Mouse (Mus musculus) midbrain, embryonic 11.5 days (tissue): ENCODE data around the gene Jrkl. TPM values are rescaled to one million over a fixed set of nuclear protein-coding genes. Genes with fewer than 3 reads are reported as not detected.

Experiments
- ATAC-seq: fragments of 200-750 bp; cut with Nextera tagmentation; 2 replicates; pipeline ENCODE4 v1.8.0; 2017; ENCODE audit warnings: moderate TSS enrichment, moderate library complexity; ENCODE audit not compliant: low FRiP score
- DNase-seq: peaks from one replicate; pipeline ENCODE4 v3.0.0; 2015; ENCODE audit warnings: low spot score; ENCODE audit errors: missing footprints
- H3K27ac ChIP-seq: fragments of 300-500 bp; sonication (generic); 2 replicates; pipeline ENCODE4 v1.5.1; 2014; ENCODE audit warnings: low read depth, low read length
- H3K27me3 ChIP-seq: fragments of 300-500 bp; sonication (generic); 2 replicates; pipeline ENCODE4 v1.6.1; 2014; ENCODE audit warnings: mild to moderate bottlenecking, low read length, moderate library complexity, mixed read lengths; ENCODE audit not compliant: control insufficient read depth, insufficient read depth
- H3K36me3 ChIP-seq: fragments of 300-500 bp; sonication (generic); 2 replicates; pipeline ENCODE4 v1.6.1; 2014; ENCODE audit warnings: mild to moderate bottlenecking, low read length, moderate library complexity, mixed read lengths; ENCODE audit not compliant: control insufficient read depth, insufficient read depth
- H3K4me1 ChIP-seq: fragments of 300-500 bp; sonication (generic); 2 replicates; pipeline ENCODE4 v1.6.1; 2014; ENCODE audit warnings: low read length; ENCODE audit not compliant: control insufficient read depth, insufficient read depth
- H3K4me2 ChIP-seq: fragments of 300-500 bp; sonication (generic); 2 replicates; pipeline ENCODE4 v1.6.1; 2014; ENCODE audit warnings: mild to moderate bottlenecking, moderate library complexity
- H3K4me3 ChIP-seq: fragments of 300-500 bp; sonication (generic); 2 replicates; pipeline ENCODE4 v1.5.1; 2014; ENCODE audit warnings: low read depth, low read length
- H3K9ac ChIP-seq: fragments of 300-500 bp; sonication (generic); 2 replicates; pipeline ENCODE4 v1.6.1; 2014; ENCODE audit warnings: low read length
- H3K9me3 ChIP-seq: fragments of 300-500 bp; sonication (generic); 2 replicates; pipeline ENCODE4 v1.6.1; 2016; ENCODE audit warnings: low read length; ENCODE audit not compliant: control insufficient read depth
- WGBS: fragments of 180-500 bp; shearing (Covaris S2); extraction: QIAGEN DNeasy Blood & Tissue Kit; methylation state at CpG from one replicate; pipeline ENCODE4 v1.1.7; 2014; 5-methylcytosine and 5-hydroxymethylcytosine counted together
- polyA plus RNA-seq: library from polyadenylated mRNA; unstranded; fragments of >200 nt; fragmentation: Nextera tagmentation; extraction: Ambion mirVana; gene quantifications from 2 replicates; pipeline ENCODE4 v1.2.1, GENCODE M21; 2014

Jrkl gene
- polyA plus RNA-seq: 9.5 and 9.7 TPM in 2 replicates

DNA sequence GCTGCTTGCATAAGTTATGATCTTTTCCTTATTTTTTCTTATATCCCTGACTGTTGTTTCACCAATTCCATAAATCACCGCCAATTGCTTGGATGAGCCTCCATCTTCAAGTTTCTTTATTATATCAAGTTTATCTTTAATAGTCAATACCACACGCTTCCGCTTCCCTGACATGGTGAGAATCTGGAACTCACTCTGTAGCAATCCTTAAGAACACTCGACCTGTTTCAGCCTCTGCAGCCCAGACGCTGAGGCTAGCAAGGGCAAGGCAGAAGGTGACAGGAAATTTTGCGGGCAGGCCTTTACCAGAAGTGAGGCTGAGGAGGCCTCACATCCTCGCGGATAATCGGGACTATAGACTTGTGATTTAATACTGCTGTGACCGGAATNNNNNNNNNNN, at the start of gene Jrkl:
Gene Jrkl, minus strand, starts transcription at position 349 of the 400 bp plus-strand sequence.
- peak within 1 kb of the TSS; percentile 52 for H3K4me3 ChIP-seq
- H3K4me1 ChIP-seq: peaks cover 15% of the 10 kb centered on the region
- WGBS: 9% methylated on average over 10 of the region's 10 CpGs
- peak; percentile 92 for DNase-seq
- H3K27me3 ChIP-seq: no peaks in the 10 kb centered on the region
- ATAC-seq: no peak
- H3K4me2 ChIP-seq: peak within 1 kb of the TSS; percentile 62
- H3K9me3 ChIP-seq: no peaks in the 10 kb centered on the region
- no peaks in the 10 kb centered on the region for H3K36me3 ChIP-seq
- no peak within 1 kb of the TSS for H3K27ac ChIP-seq
- peak within 1 kb of the TSS; percentile 68 for H3K9ac ChIP-seq

DNA sequence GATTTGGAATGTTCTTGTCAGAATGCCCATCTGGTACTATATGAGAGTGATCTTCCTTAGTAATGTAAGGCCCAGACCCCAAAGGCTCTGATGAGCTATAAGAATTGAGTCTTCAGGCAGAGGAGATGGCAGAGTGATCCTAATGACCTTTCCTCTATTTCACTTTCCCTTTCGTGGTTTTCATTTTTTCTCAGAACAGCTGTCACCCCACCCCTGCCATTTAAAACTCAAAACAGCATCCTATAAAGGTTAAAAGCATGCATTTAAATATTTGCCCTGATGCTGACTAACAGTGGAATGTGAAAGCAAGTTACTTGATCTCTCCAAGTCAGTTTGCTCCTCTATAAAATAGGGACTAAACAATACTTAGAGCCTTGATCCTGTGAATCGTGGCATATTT, 41.9 kb upstream of the Jrkl start:
- ATAC-seq: no peak
- no peak overlapping the region for H3K9ac ChIP-seq
- WGBS: 81% methylated on average over 2 of the region's 2 CpGs
- no peaks in the 10 kb centered on the region for H3K4me1 ChIP-seq
- DNase-seq: no peak
- no peaks in the 10 kb centered on the region for H3K27me3 ChIP-seq
- H3K4me3 ChIP-seq: no peak overlapping the region
- H3K9me3 ChIP-seq: no peaks in the 10 kb centered on the region
- H3K4me2 ChIP-seq: no peak overlapping the region
- no peak overlapping the region for H3K27ac ChIP-seq
- no peaks in the 10 kb centered on the region for H3K36me3 ChIP-seq

DNA sequence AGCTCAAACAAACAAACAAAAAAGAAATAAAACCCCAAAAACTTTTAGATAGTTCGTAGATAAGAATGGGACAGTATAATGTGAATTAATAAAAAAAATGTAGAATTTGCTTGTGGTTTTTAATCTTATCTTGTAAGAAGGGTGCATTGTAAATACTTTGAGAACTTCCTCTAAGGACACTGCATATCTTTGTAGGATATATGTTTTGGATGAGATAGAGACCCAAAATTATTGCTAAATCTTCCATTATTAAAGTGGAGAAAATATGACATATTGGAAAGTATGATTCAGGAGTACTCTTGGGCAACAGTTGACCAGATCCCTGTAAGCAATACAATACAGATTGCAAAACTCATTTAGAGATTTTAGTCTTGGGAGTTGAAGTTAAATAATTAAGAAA, 27.6 kb upstream of the Jrkl start:
- no peaks in the 10 kb centered on the region for H3K9me3 ChIP-seq
- no peaks in the 10 kb centered on the region for H3K27me3 ChIP-seq
- H3K36me3 ChIP-seq: no peaks in the 10 kb centered on the region
- ATAC-seq (no peak), DNase-seq (no peak)
- no peak overlapping the region for H3K27ac ChIP-seq
- no peak overlapping the region for H3K4me3 ChIP-seq
- H3K4me2 ChIP-seq: no peak overlapping the region
- H3K4me1 ChIP-seq: no peaks in the 10 kb centered on the region
- H3K9ac ChIP-seq: no peak overlapping the region
- WGBS: 95% methylated on average over 1 of the region's 1 CpGs

DNA sequence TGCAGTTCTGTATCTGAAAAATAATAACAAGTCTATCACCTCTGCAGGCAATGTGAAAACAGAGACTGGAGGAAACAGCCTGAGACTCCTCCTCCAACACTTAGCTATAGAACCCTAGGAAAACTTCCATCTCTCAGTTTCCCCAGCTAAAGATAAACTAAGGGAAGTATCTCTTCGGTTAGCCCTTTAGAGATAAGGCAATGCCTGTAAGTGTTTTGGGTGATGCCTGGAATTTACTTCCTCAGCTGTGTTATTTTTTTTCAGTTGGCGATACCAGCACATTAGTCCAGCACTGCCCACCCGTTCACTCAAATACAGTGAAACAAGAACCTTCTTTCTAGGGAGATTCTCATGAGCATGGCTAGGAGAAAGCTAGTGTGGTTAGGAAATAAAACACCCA, 15.4 kb upstream of the Jrkl start:
- H3K27me3 ChIP-seq: no peaks in the 10 kb centered on the region
- H3K27ac ChIP-seq: no peak overlapping the region
- WGBS: 89% methylated on average over 3 of the region's 3 CpGs
- no peaks in the 10 kb centered on the region for H3K9me3 ChIP-seq
- H3K9ac ChIP-seq: no peak overlapping the region
- H3K4me2 ChIP-seq: no peak overlapping the region
- ATAC-seq (no peak), DNase-seq (no peak)
- H3K4me3 ChIP-seq: no peak overlapping the region
- H3K36me3 ChIP-seq: no peaks in the 10 kb centered on the region
- H3K4me1 ChIP-seq: no peaks in the 10 kb centered on the region

DNA sequence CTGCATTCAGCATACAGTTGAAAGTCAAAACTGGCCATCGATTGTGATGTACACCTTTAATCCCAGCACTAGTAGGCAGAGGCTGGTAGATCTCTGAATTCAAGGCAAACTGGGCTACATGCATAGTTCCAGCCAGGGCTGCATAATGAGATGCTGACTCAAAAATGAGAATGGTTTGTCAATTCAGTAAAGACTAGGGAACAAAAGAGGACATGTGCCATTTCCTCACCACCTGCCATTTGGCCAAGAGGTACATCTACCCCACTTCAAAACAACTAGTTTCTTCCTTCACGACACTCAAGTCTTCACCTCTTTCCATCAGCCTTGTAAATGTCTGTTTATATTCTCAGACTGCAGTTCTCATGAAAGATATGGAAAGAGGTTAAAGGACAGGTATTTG, 12.5 kb upstream of the Jrkl start:
- H3K9ac ChIP-seq: no peak overlapping the region
- H3K4me1 ChIP-seq: no peaks in the 10 kb centered on the region
- H3K36me3 ChIP-seq: no peaks in the 10 kb centered on the region
- no peak overlapping the region for H3K4me3 ChIP-seq
- DNase-seq: no peak
- no peak overlapping the region for H3K4me2 ChIP-seq
- WGBS: 93% methylated on average over 2 of the region's 2 CpGs
- no peaks in the 10 kb centered on the region for H3K27me3 ChIP-seq
- H3K27ac ChIP-seq: no peak overlapping the region
- ATAC-seq: no peak
- H3K9me3 ChIP-seq: no peaks in the 10 kb centered on the region

DNA sequence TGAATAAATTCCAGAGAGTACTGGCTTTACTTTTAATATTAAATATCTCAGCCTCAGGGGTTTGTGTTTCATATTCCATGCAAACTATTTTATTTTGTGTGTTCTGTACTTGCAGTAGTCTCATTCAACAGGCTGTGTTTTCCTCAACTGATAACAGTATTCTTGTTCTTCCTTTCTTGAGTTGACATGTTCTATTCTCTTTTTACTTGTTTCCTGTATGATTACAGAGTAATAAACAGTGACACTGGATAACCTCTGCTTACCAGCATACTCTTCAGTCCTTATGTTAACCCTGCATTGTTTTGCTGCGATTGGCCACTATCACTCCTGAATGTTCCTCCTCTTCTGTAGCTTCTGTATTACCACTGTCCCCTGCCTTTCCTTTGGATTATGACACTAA, 11.1 kb upstream of the Jrkl start:
- ATAC-seq: no peak
- Histone ChIP-seq H3K9ac (no peak overlapping the region), H3K4me1 (no peaks in the 10 kb centered on the region), H3K4me2 (no peak overlapping the region), H3K9me3 (no peaks in the 10 kb centered on the region), H3K27me3 (no peaks in the 10 kb centered on the region), H3K36me3 (no peaks in the 10 kb centered on the region), H3K4me3 (no peak overlapping the region), H3K27ac (no peak overlapping the region)
- no peak for DNase-seq
- WGBS: 97% methylated on average over 1 of the region's 1 CpGs

DNA sequence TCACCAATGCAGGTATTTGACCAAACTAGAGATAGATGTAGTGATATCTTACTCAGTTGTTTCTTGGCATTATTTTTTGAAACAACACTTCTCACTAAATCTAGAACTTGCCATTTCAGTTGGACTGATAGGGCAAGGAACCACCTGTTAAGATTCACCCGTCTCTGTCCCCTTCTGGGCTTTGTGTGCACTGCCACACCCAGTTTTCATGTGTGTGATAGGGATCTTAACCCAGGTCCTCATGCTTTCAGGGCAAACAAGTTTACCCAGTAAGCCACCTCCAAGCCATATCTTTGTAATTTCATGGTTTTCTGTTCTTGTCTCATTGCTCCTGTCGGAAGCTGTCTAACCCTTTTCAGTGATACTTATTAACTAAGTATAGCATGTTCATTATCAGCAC, 5.6 kb upstream of the Jrkl start:
- Histone ChIP-seq H3K9me3 (no peaks in the 10 kb centered on the region), H3K36me3 (no peaks in the 10 kb centered on the region), H3K4me1 (peaks cover 4% of the 10 kb centered on the region; the same call in 1 of the 2 replicates), H3K9ac (no peak overlapping the region), H3K27me3 (no peaks in the 10 kb centered on the region), H3K4me2 (no peak overlapping the region), H3K4me3 (no peak overlapping the region), H3K27ac (no peak overlapping the region)
- ATAC-seq (no peak), DNase-seq (peak; percentile 59)
- 82% methylated on average over 2 of the region's 2 CpGs for WGBS

DNA sequence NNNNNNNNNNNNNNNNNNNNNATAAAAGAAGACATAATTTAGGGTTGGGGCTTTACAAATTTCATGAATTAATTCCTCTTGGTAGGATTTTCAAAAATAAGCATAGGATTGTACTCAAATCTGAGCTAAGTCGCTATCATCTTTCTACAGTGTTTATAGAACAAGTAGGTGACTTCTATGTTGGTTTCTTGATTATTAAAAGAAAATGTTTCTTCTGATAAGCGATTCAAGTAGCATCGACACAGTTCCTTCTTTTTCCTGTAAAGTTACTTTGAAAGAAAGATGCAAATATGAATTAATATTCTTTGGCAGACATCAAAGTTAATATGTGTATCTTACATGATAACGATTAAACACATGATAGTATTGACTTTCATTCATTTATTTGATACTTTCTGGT, 2.5 kb upstream of the Jrkl start:
- no peak overlapping the region for H3K4me2 ChIP-seq

DNA sequence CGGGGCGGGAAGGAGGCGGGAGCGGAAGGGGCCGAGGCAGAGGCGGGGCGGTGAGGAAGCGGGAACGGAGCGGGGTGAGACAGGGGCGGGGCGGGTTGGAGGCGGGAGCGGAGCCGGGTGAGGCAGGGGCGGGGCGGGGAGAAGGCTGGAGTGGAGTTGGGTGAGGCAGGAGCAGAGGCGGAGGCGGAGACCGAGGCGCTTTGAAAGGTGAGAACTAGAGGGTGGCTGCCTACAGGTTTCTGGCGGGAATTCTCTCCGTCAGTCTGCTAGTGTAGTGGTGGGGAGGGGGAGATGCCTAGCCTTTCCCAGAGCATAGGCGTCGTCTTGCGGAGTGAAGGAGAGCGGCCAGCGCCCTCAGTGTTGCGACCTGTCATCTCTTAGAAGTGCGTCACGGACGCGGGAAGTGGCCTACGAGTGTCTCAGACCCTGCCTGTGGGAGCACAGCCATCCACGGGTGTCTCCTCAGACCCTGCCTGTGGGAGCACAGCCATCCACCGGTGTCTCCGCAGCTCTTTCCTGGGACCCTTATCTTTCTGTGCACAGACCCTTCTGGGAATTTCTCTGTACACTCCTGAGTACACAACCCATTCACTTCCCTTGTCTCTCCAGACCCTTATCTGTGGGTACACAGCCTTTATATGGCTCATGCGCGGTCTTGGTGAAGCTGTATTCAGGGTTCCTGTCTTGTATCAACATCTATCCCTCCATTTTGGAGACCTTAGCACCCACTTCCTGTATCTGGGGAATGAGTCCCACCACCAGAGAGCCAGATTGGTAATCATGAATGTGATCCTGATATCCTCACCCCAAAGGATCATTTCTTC, 1.4 kb upstream of the Jrkl start, which contains the start of gene Ccdc82:
Gene Ccdc82, plus strand, starts transcription at position 141 of the 824 bp plus-strand sequence.
- WGBS: 3% methylated on average over 31 of the region's 39 CpGs
- Histone ChIP-seq H3K4me3 (peak within 1 kb of the TSS; percentile 52), H3K4me1 (peaks cover 15% of the 10 kb centered on the region), H3K4me2 (peak within 1 kb of the TSS; percentile 71), H3K27me3 (no peaks in the 10 kb centered on the region), H3K9me3 (no peaks in the 10 kb centered on the region), H3K27ac (peak within 1 kb of the TSS; percentile 10; the same call in 1 of the 2 replicates), H3K36me3 (no peaks in the 10 kb centered on the region), H3K9ac (peak within 1 kb of the TSS; percentile 68)
- DNase-seq: peak; percentile 98
- ATAC-seq: peak; percentile 98

More for the DNA sequence above, 2.5 kb upstream of the Jrkl start:
- H3K27me3 ChIP-seq: no peaks in the 10 kb centered on the region
- DNase-seq (no peak), ATAC-seq (no peak)
- no peak overlapping the region for H3K4me3 ChIP-seq
- WGBS: 93% methylated on average over 4 of the region's 4 CpGs
- no peaks in the 10 kb centered on the region for H3K9me3 ChIP-seq
- H3K4me1 ChIP-seq: peaks cover 15% of the 10 kb centered on the region
- no peaks in the 10 kb centered on the region for H3K36me3 ChIP-seq
- no peak overlapping the region for H3K27ac ChIP-seq
- no peak overlapping the region for H3K9ac ChIP-seq
